Mouse (Mus musculus) frontal cortex, adult 2 months (tissue): ENCODE measurements around the gene Qdpr. TPM values are rescaled to one million over a fixed set of nuclear protein-coding genes. Genes with fewer than 3 reads are reported as not detected.

Experiments used
- DNase-seq, 2 experiments: peaks; one replicate each; pipeline ENCODE4 v3.0.0; 2022; ENCODE audit warnings: low spot score in 1 of 2; ENCODE audit errors: extremely low spot score in 1 of 2
- polyA plus RNA-seq: library from polyadenylated mRNA; depleted of rRNA; stranded (reverse); fragments of >200 nt; gene quantifications from 2 replicates; pipeline ENCODE4 v1.2.3, GENCODE M21; 2012; rRNA removed

Gene Qdpr
- polyA plus RNA-seq, 1 experiment: 208 TPM

DNA sequence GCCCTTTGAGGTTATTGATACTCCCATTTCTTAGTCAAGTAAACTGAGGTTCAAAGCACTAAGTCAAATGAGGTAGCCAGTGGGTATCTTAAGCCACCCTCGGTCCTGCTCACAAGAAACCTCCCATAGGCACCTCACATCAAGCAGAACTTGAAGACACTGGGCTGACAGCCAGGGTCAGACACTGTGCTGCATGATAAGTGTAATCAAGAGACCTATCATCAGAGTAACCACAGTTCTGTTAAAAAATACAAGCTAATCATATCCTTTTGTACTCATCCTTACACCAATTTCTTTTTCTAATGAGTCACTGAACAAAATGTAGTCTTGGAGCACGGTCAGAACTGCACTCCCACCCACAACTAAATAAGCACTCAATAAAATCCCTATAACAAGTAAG lies 43.9 kb downstream of the Qdpr start:
- no peak for DNase-seq

DNA sequence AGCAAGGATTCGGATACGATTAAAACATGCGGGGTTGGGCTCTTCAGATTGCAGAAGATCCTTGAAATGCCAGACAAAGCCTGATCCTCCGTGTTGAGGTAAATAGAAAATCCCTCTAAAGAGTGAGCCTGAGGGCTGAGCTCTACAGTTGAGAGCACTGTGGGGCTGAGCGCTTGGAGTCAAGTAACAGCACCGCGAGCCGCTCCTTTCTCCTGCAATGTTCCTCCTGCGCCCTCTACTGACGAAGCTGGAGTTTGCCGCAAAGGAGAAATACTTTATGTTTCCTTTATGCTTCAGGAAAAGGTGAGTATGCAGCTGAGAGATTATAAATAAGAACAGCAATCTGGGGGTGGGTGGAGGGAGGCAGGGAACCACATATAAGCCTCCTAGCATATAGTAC lies 47.4 kb downstream of the Qdpr start:
- DNase-seq: peak; percentile 35 to 91

GRCm38 (mm10) chr5:45384034-45384812 lies 65.8 kb downstream of the Qdpr start:
- no peak for DNase-seq

Other genes with a start within 250 kb of the Qdpr start
- gene Clrn2, start 3.5 kb upstream of the Qdpr start, polyA plus RNA-seq: 0.34 and 0.48 TPM in 2 replicates
- 48.4 and 58.8 TPM in 2 replicates for gene Lap3, start 43.1 kb upstream of the Qdpr start, polyA plus RNA-seq
- gene Med28, start 70.0 kb upstream of the Qdpr start, polyA plus RNA-seq: 121 and 124 TPM in 2 replicates
- 7.1 and 7.3 TPM in 2 replicates for gene Fam184b, start 189.4 kb upstream of the Qdpr start, polyA plus RNA-seq
- gene Ncapg, start 219.7 kb upstream of the Qdpr start, polyA plus RNA-seq: 0.30 and 0.50 TPM in 2 replicates